Mouse (Mus musculus) c-Kit-negative CD71-positive TER-119-positive erythroid progenitor cells, embryonic 14.5 days (primary cell): ENCODE results near the gene Efl1.
A peak's percentile ranks its signal among the peaks of the same experiment; 100 is the strongest.

Source experiments
- DNase-seq: peaks from one replicate; pipeline ENCODE4 v3.0.0-alpha.2; 2013; ENCODE audit warnings: low read depth, low spot score

Gene Efl1

GRCm38 (mm10) chr7:82648353-82649080 lies at the start of gene Efl1, which contains the start of gene Saxo2:
Efl1 (plus strand) TSS chr7:82648614.
Saxo2 (minus strand) TSS chr7:82648528.
- peak; percentile 84 for DNase-seq

GRCm38 (mm10) chr7:82602008-82602407 lies 46.4 kb upstream of the Efl1 start:
- no peak for DNase-seq

GRCm38 (mm10) chr7:82605425-82605824 lies 43.0 kb upstream of the Efl1 start:
- no peak for DNase-seq

GRCm38 (mm10) chr7:82609629-82610028 lies 38.8 kb upstream of the Efl1 start:
- no peak for DNase-seq

GRCm38 (mm10) chr7:82625342-82625741 lies 23.1 kb upstream of the Efl1 start:
- DNase-seq, result no peak

- no peak for DNase-seq
These were observed 1.2 kb upstream of the Efl1 start for GRCm38 (mm10) chr7:82647183-82647582.

- no peak for DNase-seq
These were observed 505 bp upstream of the Efl1 start for GRCm38 (mm10) chr7:82647909-82648308.

GRCm38 (mm10) chr7:82649081-82649445 lies 649 bp downstream of the Efl1 start:
- no peak for DNase-seq

GRCm38 (mm10) chr7:82664604-82665003 lies 16.2 kb downstream of the Efl1 start:
- DNase-seq, result no peak

- DNase-seq, result no peak
These were observed 27.6 kb downstream of the Efl1 start for GRCm38 (mm10) chr7:82676001-82676400.

- no peak for DNase-seq
These were observed 28.4 kb downstream of the Efl1 start for GRCm38 (mm10) chr7:82676834-82677233.

GRCm38 (mm10) chr7:82679901-82680300 lies 31.5 kb downstream of the Efl1 start:
- no peak for DNase-seq

GRCm38 (mm10) chr7:82688736-82689135 lies 40.3 kb downstream of the Efl1 start:
- no peak for DNase-seq

- DNase-seq, result no peak
These were observed 42.8 kb downstream of the Efl1 start for GRCm38 (mm10) chr7:82691021-82691738.

GRCm38 (mm10) chr7:82697668-82698067 lies 49.3 kb downstream of the Efl1 start:
- peak; percentile 4 for DNase-seq

- DNase-seq, result no peak
These were observed 50.6 kb downstream of the Efl1 start for GRCm38 (mm10) chr7:82698968-82699367.

- DNase-seq, result no peak
These were observed 54.2 kb downstream of the Efl1 start for GRCm38 (mm10) chr7:82702384-82703343.

GRCm38 (mm10) chr7:82709172-82709571 lies 60.8 kb downstream of the Efl1 start:
- DNase-seq, result no peak

- no peak for DNase-seq
These were observed 66.9 kb downstream of the Efl1 start for GRCm38 (mm10) chr7:82715210-82715911.

GRCm38 (mm10) chr7:82715912-82716601 lies 67.6 kb downstream of the Efl1 start:
- DNase-seq, result no peak

- DNase-seq, result no peak
These were observed 70.9 kb downstream of the Efl1 start for GRCm38 (mm10) chr7:82719285-82719684.
